Mouse (Mus musculus): Measurements from ENCODE around the gene Stx19. TPM values are rescaled to one million over a fixed set of nuclear protein-coding genes. Genes with fewer than 3 reads are reported as not detected.

The Stx19 gene
- not detected for total RNA-seq (2022)

DNA sequence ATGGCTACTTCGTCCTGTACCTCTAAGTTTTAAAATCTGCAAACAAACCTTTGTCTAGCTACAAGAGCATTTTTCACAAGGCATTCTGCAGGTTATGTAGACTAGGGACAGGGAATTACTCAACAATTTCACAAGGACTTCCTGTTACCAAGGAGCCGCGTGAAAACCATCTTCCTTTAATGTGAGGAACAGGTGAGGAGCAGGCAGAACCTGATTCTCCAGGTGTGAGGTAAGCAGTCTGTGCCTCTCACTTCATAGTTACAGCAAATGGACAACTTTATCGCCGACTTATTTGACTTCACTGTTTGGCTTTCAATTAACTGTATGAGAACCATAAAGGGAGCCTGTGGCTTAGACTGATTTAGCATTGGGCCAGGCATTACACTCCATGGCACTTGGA is at the start of gene Stx19:
Gene Stx19, plus strand, starts transcription at position 186 of the 400 bp plus-strand sequence.
- no peak for DNase-seq

DNA sequence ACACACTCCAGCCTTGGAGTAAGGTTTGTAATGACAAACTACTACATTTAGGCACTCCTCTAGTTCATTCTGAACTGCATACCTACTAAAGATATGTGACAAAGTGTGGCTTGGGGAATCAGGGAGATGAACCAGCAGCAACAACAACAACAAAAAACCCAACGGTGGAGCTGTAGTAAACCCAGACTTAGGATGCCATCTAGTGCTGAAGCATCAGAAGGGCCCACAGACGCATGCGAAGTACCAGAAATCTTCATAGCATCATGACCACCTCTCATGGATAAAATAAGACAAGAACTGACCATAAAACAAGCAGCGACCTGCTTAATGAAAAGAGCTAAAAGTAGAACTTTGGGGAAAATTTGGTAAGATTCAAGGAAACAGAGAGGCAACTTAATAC is 41.0 kb upstream of the Stx19 start:
- DNase-seq: no peak

DNA sequence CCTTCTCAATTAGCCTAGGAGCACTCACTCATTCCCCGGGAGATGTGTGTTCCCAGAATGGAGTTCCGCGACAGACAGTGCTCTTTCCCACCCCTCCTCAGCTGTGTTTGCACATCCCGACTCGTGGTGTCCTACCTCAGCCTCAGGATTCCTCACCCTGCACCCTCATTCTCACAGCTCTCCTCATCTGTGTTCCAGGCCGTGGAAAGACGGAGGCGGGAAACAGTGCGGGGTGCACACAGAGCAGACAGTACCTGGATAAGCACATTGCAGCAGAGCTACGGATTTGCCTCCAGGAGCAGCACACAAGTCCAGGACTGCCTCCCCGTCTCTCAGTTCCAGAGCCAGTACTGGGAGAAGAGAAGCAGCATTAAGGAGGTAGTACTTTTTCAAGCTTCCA is 38.4 kb upstream of the Stx19 start:
- DNase-seq: no peak

DNA sequence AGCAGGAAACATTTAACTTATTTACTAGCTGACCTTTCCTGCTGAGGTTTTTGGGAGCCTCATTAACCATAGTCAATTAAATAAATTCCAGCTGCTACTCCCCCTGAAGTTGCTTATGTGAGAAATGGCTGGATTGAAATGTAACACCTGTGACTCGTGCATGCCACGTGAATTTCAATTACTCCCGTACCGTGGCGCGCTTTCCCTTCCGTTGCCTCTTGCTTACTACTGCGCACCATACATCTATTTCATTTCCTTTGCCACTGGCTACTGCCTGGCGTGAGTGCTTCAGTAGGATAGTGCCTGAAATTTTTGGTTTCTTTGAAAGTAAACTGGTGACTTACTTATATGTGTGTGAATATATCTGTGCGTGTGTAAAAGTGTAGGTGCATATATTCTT is 36.2 kb upstream of the Stx19 start:
- DNase-seq: no peak

DNA sequence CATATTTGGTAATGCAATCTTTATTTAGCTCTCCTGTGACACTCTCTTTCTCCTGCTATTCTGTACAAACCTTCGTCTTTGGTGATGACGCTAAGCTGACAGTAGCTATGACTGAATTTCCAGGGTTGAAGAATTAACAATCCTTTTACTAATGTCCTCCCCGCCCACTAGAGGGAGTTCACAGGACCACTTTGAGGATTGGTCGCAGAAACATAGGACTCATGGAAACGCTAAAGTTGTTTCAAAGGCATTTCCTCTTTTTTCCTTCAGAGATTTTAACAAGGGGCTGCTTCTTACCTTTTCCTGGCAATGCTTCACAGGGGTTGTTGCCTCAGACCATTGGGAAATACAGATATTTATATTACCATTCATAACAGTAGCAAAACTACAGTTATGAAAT is 32.2 kb upstream of the Stx19 start:
- DNase-seq: no peak

DNA sequence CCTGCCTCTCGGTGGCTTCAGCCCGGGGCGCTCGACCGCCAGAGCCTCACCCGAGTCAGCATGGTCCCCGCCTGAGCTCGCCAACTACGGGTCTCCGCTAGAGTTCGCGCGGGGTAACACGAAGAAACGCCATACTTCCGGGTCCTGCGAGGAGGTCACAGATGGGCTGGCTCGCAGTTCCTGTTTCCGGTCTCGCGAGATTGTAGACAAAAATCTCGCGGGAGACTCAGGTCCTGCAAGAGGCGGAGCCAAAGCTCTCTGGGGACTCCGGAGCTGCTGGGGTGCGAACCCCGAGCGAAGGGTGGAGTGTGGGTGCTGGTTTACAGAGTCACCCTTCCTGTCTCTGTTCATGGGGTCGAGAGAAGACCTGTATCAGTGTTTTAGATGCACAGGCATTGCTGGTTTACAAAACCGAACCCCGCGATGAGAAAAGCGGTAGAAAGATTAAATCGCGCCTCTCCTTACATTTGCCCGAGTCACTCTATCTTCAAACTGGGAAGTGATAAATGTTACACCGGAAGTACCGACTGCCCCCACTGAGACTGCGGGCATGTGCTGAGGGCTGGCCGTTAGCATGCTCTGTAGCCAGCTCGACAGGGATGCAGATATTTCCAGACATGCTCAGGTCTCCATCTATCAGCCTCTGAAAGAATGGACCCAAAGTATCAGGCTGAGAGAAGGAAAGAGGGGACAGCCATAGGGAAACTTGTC is 27.7 kb upstream of the Stx19 start, which contains the start of gene Nsun3:
Gene Nsun3, minus strand, starts transcription at position 198 of the 711 bp plus-strand sequence.
- peak; percentile 91 for DNase-seq

DNA sequence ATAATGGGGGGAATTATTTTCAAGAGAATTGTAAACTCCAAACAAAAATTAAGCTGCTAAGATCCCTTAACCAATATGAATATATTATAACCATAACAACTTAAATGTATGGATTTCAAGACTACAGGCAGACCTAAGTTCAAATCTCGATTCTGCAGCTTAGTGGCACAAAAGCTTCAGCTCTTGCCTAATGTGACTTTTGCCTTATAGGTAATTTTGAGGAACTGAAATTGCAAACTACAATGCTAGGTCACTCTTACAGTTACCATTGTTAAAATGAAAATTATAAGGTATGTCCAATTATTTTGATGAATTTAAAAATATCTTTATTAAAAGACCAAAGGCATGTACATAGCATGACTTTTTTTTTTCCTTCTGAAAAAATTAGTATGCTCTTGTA is 17.9 kb upstream of the Stx19 start:
- no peak for DNase-seq

DNA sequence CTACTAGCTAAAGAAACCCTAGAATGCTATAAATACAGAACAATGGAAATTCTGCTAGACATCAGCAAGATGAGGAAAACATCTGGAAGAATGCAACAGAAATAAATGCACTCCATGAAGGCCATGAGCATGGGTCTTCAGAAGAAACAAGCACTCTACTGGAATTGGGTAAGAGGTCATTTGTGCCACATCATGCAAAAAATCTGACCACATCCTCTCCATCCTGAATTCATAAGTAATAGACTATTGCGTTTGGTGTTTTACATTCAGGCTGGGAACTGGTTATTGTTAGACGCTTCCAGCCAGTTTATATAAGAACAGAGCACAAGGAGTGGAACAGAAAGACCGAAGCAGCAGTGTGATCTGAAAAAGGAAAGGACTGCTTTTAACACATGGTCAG is 15.7 kb upstream of the Stx19 start:
- no peak for DNase-seq

DNA sequence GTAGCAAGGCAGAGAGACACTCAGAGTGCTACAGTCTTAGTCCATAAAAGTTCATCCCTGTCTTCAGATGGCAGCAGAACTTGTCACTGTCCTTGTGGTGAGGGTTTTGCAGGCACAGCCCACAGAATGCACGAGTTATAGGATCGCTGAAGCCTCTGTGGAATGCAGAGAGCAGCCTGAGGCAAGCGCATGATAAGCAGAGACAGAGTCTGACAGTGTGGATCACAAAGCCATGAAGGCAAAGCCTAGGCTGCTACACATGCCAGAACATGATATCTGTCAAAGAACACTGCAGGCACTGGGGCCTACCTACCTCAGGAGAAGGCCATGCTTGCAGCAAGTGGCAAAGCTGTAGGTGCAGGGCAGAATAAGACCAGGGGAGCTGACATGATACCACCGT is 15.1 kb upstream of the Stx19 start:
- no peak for DNase-seq

DNA sequence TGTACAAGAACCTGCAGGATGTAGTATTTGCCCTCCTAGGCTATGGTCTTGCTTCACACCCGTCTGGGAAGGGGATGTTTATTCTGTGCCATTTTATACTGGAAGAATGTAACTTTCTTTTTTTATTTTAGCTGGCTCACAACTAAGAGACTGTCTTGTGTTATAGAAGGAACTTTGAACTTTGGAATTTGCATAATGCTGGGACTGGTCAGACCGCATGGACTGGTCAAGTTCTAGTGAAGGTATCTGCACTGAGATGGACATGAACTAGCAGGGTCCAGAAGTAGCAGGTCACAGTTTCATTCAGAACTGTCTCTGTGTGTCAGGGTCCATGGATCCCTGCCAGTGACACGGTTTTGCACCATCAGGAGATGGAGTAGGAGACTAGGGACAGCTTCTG is 14.6 kb upstream of the Stx19 start:
- no peak for DNase-seq

DNA sequence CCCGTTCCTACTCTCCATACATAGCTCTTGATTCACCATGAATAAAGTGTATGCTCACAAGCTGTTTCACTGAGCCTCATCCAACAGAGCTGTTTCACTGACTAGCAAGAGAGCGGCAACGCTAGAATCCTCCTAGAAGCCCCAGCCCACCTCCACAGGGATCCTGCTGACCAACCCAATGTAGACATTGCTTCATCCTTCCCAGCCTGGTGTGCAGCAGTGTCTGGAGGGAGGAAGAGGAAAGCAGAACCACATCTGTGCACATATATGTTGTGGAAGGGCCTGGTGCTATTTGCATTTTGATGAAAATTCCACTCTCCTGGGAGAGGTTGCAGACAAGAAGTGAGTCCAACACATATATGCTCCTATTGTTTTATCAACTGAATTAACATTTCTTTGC is 9.9 kb upstream of the Stx19 start:
- DNase-seq: no peak

DNA sequence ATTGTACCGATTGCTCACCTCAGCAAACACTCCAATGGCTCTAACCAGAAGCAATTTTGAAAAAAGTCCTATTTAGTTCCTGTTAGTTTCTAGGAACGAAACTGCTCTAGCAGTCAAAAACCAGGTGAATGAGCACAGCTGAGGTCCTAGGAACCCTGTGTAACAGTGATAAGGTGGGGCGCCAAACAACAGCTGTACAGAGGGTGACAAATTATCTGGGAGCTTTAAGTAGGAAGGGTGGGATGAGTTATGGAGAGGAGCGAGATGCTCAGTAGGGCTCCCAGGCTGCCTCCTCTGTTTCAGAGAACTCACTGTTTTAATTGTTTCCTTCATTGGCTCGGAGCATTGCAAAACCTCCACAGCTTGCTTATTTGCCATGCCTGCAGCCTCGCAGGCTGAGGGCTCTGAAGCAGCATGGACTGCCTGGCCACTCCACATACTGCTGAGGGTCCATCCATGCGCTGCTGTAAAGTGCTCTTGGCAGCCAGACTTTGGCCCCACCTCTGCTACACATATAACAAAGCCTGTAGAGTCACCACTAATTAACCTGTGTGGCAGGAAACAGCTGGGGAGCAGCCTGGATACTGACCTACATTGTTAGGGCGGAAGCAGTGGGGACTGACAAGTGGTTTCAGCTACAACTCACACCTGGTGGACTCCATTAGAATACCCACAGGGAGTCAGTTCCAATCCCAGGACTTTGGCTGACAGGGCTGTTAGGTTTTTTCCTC is 7.1 kb upstream of the Stx19 start:
- DNase-seq: no peak

DNA sequence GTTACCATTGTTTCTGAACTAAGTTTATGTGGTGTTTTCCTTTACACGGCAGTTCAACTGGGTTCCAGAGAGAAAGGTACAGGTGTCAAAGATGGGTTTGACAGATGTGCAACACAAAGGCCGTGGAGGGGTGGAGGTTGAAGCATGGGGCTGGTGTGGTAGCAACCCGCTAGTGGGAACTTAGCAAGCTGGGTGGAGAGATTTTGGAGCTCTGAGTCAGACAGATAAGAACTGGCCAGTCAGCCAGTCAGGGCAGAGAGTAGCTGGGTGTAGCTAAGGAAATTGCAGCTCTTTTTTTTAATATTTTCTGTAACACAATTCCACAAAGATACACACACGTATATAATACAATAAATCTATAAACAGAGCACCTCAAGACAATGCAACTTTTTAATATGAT is 3.6 kb upstream of the Stx19 start:
- no peak for DNase-seq

DNA sequence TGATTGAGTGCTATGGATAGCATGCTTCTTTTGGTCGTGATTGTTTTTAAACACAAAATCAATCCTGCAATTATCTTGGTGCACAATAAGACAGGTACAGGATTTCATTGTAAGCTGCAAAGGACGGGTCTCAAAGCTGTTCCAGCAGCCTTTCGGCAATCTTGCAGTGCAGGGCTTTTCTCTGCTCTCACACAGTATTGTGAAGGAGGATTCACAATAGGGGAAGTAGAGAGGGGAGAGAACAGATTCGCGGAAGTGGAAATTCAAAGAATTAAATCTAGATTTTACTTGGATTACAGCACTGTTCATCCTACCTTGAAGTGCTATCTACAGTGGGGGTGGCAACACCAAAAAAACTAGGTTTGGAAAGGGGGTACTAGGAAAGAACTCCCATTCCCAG is 686 bp upstream of the Stx19 start:
- no peak for DNase-seq

DNA sequence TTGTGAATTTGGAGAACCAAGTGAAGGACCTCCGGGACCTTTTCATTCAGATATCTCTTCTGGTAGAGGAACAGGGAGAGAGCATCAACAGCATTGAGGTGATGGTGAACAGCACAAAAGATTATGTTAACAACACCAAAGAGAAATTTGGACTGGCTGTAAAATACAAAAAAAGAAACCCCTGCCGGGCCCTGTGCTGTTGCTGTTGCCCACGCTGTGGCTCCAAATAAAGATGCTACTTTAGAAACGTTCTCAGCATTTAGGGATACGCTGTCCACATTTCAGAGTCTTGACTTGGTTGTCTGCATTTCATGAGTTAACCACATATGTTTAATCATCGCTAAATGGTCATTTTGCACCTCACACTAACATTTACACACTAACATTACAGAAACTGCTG is 8.0 kb downstream of the Stx19 start:
- no peak for DNase-seq

DNA sequence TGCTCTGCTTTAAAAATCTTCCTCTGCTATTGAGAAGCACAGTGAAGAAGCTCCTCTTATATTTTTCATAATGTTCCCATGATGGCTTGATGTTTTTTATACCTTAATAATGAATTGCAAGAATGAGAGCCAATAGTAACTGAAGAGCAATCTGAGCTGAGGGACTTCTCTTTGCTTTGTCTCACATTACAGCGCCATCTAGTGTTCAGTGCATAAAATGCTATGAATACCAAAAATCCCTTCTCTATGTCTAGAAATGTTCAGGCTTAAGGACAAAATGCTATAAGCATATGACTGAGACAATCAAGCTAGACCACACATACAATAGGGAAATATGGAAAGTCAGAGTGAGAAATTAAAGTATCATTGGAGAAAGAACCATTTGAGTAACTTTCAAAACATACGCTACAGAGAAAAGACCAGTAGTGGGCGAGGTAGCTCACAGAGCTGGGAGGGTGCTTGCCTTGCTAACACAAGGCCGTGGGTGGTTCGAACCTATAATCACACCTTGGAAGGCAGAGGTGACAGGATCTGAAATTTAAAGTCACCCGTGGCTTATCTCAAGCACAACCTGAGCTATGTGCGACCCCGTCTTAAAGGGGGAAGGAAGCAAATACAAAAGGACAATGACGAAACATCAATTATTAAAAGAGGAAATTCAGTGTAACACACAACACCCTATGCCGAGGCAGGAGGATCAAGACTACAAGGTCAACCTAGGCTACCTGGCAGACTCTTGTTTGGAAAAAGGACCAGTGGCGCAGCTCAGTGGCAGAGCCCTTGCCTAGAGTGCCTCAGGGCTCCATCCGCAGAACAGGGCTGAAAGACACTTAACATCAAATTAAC is 11.9 kb downstream of the Stx19 start:
- DNase-seq: no peak

DNA sequence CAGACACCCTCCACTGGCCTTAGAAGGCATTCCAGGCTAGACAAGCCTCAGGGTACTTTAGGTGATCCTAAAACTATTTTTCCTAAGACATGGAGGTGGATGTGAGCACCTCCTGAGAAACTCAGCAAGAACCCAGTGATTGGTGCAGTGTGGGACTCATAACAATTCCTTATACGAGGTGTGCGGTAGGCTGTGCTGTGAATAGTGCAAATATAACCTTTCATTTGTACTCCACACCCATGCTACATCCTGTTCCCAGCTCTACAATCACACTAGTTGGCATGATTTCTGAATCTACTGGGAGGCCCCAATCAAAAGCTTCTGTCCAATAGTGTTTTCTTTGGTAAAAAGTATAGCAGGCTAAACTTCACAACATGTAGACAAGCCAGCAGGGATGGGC is 17.6 kb downstream of the Stx19 start:
- no peak for DNase-seq

DNA sequence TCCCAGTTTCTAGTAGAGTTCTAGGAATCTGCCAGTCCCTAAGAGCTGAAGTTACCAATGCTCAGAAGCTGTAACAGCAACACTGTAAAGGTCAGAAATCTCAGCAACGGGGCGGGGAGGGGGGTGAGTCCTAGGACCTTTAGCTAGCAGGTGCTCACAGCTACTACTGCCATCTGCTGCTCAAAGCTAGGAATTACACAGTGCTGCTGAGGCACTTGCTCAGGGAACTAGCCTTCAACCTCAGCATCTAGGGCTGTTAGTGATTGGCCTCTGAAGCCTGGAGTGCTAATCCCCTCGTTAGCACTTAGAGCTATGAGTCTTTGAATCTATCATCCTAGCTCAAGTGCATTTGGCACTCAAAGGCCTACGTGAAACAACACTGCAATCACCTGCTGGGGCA is 18.0 kb downstream of the Stx19 start:
- no peak for DNase-seq

DNA sequence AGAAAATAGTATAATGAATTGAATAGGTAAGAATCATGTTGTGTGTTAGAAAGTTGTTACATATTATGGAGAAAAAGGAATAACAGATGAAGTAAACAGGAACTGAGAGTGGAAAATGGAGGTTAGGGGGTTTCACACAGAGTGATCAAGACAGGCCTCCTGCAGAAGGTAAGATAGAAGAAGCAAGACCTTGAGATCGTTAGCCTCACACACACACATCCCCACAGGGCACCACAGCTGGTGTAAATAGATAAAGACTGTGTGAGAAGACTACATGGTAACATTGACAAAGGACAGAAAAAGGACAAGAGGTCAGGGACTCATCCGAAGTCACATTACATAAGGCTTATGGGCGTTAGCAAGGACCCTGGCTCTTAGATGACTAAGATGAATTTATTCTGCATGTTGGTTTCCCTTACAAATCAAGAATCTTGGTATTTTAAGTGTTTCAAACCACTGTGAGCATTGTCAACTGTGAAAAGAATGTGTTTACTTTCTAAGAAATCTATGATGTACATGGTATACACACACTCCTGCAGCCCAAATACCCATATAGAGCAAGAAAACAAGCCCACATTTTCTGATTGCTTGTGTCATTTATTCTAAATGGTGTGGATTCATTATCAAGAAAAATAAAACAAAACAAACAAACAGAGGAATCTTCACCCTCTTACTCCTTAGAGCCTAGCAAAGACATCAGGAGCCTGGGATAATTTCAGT is 19.7 kb downstream of the Stx19 start:
- no peak for DNase-seq

DNA sequence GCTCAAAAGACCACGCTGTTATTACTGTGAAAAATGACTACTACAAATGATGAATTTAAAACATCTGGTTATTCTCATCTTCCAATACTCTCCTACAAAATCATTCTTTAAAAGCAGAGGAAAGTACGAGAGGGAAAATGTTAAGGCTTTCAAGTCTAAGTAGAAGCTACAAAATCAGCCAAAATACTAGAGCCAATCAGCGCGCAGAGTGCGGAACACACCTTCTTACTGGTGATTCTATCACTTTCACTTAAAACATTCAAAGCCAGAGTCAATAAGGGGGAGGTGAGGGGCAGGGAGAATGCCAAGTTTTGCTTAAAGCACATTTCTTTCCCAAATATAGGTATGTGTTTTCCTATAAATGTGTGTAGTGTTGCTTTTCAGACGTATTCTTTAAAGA is 30.9 kb downstream of the Stx19 start:
- DNase-seq: no peak

DNA sequence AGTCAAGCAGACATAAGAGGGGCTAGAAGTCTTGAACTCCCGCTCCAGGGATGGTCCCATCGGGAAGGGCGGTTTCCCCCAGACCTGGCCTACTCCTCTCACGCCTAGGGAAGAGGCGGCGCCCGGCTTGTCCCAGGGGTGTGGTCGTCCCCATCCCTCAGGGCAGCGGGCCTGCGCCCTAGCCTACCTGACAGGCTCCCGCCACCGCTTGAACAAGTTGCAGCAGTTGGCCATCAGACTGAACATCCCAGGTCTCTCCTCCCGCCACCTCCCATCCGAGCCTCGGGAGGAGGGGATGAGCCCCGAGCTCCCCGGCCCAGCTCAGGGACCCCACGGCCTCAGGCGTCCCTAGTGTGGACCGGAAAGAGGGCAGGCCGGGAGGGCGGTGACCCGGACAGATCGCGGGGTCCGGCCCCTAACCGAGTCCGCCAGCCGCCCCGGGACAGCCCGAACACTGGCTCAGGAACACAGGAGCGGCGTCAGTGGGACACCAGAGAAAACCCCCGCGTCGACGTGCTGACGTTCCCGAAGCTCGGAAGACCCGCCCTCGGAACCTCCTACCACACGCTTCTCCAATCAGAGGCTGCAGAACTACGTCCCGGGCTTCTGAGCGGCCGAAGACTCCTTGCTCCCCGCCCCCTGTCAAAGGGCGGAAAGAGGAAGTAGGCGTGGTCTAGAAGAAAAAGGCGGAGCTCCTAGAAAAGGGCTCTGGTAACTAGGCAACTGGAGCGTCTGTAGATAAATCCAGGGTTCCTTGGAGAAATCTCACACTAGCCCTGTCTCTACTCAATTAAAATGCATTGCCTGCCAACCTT is 32.2 kb downstream of the Stx19 start, which contains the start of gene Arl13b:
Gene Arl13b, minus strand, starts transcription at position 543 of the 815 bp plus-strand sequence.
- DNase-seq: peak; percentile 97
